Mouse (Mus musculus) right cerebral cortex, postnatal 4 days (tissue): Measurements from ENCODE around the gene Atp13a3.
"Not testable (repeated sequence)": the region's sequence is repeated elsewhere in the genome, so short reads cannot be mapped to it uniquely, and the experiment has no call there.

Experiments used
- DNase-seq: peaks from one replicate; pipeline ENCODE4 v3.0.0-alpha.2; 2022

The Atp13a3 gene

GRCm38 (mm10) chr16:30405925-30406670, at the start of gene Atp13a3:
Gene Atp13a3, minus strand, starts transcription at chr16:30405975.
- DNase-seq, result no peak

DNA sequence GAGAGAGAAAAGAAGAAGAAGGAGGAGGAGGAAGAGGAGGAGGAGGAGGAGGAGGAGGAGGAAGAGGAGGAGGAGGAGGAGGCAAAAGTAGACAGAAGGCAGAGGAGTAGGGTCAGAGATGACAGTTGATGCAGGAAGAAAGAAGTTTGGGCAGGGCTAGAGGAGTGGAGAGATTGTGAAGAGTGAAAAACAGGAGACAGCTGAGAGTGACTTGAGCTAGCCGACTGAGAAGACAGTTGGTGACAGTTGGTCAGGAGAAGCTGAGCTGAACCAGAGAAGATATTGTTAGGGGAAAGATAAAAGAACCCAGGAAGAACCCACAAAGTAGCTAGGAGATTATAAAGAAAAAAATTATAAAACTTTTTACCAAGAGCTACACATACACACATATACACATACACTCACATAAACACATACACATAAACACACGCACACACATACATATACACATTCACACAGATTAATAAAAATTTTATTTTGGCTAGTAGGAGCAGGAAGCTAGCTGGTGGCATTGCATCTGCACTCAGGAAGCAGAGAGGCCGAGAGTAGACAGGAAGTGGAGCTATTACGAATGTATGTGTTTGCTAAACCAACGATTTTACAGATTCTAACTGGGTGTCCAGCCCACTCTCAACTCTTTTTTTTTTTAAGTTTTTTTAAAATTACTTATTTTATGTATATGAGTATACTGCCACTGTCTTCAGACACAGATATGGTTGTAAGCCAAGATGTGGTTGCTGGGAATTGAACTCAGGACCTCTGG, 47.6 kb upstream of the Atp13a3 start:
- no peak for DNase-seq

- not testable (repeated sequence) for DNase-seq
Observed at GRCm38 (mm10) chr16:30451174-30451573, 45.4 kb upstream of the Atp13a3 start.

- DNase-seq, result no peak
Observed at GRCm38 (mm10) chr16:30449017-30449416, 43.2 kb upstream of the Atp13a3 start.

DNA sequence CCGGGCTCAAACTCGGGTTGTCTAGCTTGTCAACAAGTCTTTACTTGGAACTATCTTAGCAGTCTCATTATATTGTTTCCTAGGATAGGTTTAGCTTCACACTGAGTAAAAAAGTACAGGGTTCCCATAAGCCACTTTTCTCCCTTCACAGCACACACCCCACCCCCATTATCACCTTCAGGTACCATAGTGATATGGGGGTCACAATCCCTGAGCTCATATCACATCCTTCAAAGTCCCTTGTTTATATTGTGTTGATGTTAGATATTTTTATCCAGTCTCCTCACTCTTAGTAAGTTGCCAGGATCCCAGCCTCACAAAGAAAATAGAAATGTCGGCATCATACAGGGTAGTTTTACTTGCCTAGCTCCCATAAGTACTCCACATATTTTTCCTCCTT, 42.4 kb upstream of the Atp13a3 start:
- DNase-seq, result no peak

- DNase-seq, result no peak
Observed at GRCm38 (mm10) chr16:30447642-30448041, 41.9 kb upstream of the Atp13a3 start.

DNA sequence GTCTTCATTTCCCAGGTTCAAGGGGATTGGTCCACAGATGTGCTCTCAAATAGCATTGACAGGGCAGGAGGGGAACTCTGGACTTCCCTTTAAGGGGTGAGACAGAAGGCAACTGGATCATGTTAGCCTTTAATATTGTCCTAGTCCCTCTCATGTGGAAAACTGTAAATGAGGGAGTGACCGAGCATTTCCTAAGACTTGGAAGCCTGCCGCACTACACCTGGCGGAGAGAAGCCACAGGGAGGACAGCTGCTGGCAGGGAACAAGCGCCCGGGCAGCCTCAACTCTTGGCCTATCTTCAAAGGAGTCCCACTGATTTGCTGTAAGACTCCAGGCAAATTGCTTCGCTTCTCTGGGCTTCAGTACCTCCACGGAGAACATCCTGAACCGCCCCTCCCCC, 37.6 kb upstream of the Atp13a3 start:
- DNase-seq, result no peak

DNA sequence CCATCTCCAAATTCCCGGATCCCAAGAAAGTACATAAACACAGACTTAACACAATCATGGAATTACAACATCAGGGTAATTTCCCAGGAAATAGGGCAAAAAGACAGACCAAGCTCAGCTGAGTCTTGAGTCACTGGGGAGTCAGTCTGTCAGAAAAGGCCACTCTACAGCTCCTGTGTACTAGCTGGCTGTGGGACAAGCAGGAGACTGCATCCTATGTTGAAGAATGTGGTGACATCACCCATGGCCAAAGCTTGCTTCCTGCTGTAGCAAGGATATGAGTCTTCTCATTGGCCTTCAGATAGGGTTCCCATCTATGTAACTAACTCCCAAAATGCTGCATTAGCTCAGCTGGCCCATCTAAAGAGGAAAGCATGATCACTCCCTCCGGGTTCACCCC, 36.7 kb upstream of the Atp13a3 start:
- no peak for DNase-seq

- no peak for DNase-seq
Observed at GRCm38 (mm10) chr16:30441409-30441808, 35.6 kb upstream of the Atp13a3 start.

DNA sequence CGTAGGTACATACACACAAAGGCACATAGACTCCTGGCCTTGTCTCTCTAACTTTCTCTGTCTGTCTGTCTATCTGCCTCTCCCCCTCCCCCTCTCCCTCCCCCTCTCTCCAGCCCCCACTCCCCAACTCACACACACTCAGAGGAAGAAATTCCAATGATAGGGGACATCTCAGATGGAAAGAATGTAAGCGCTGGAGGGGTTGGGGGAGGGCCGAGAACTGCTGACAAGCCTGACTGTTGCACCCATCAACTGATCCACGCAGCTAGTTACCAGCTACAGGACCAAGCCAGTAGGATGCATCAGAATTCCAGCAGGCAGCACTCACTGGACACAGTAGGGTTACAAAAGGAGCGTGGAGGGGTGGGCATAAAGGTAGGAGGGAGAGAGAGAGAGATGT, 34.1 kb upstream of the Atp13a3 start:
- DNase-seq, result no peak

DNA sequence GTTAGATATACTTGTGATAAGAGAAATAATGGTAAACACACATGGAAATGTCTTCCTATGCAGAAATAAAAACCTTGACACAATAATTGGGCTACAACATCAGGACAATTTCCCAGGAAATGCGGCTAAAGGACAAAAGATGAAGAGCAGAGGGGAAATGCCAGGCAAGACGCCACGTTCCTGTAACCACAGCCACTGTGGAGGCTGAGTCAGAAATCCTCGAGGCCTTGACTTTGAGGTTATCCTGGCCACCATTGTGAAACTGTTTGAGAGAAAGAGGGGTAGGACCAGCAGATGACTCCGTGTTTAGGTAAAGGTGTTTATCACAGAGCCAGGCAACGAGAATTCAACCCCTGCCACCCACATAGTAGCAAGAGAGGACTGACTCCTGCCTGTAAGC, 33.6 kb upstream of the Atp13a3 start:
- no peak for DNase-seq

DNA sequence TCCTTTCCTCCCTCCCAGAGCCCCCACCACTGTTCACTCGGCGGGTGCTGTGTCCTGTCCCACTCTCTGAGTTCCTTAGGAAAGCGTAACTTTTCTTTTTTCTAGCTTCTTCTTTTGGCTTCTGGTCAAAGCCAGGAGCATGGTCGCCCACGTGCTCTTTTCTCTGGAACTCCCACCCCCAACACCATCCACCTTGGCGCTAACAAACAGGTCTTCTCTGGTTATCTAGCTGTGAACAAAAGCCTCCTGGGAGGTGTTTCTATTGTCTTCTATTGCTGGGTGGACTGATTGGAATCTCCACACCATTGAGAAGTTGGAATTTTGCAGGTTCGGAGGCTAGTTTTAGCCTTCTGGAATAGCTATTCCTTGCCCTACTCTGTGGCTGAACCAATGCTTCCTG, 30.5 kb upstream of the Atp13a3 start:
- no peak for DNase-seq

DNA sequence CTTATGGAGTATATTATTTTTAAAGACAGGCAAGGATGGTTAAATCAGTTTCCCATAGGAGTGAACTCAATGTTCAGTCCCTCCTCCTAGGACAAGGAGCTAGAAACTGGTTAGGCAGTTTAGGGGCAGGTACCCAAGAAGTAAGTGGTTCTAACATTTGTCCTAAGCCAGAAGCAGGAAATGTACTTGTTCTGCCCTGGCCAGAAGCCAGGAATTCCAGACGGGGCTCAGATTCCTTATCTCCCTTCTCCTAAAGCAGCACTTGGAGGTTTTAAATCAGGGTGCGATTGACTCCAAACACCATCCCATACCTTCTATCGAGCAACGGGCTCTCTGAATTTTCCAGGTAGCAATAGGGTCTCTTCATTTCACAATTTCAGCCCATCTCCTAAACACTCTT, 29.6 kb upstream of the Atp13a3 start:
- no peak for DNase-seq

- DNase-seq, result no peak
Observed at GRCm38 (mm10) chr16:30433148-30433547, 27.4 kb upstream of the Atp13a3 start.

DNA sequence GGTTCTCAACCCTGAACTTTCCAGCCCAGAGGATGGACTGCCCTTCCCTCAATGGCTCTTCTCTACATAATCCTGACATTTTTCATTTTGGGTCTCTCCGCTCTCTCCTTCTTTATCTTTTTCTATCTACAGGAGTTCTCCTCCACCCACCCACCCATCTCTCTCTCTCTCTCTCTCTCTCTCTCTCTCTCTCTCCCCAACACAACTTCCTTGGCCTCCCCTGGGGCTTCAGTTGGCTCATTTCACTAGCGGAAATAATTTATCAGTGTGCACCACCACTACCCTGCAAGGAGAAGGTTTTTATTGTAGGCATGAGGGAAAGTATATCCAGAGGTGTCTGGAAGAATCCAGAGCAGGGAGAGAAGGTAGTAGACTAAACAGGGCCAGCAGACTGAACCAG, 26.3 kb upstream of the Atp13a3 start:
- DNase-seq, result no peak

GRCm38 (mm10) chr16:30430512-30431088, 24.8 kb upstream of the Atp13a3 start:
- no peak for DNase-seq

DNA sequence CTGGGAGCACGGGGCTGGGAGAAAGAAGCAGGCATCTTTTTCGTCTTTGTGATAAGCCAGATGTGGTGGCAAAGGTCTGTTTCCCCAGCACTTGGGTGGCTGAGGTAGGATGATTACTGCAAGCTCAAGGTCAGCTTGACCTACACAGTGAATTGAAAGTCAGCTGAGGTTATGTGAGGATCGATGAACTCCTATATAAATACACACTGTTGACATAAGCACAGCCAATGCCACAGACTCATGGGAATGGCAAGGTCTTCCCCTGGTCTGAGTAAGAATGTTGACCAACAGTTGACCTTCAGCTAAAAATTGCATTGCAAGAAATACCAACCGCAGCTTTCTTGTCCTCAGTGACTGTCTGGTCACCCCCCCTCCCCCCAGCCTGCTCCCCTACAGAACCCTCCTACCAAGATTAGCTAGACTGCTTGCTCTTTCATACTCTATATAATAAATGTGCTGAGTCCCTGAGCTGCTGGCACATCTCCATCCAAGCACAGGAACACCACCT, 23.0 kb upstream of the Atp13a3 start:
- DNase-seq, result no peak

DNA sequence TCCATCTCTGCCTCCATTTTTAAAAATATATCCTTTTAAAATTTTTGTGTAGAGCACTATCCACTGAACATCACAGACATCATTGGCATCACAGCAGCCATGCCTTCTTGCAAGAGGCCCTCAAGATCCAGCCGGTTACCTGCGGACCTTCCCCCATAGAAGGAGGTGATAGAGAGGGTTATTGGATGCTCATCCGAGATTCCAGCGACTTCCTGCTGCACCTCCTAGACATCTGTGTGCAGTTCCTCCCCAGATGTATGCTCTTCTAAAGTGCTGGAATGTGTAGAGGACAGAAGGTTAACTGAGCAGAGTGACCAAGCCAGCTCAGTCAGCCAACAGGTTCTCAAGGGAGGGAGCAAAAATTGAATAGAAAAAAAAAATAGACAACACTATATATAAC, 21.7 kb upstream of the Atp13a3 start:
- no peak for DNase-seq

GRCm38 (mm10) chr16:30427003-30427402, 21.2 kb upstream of the Atp13a3 start:
- DNase-seq, result no peak

GRCm38 (mm10) chr16:30425980-30426379, 20.2 kb upstream of the Atp13a3 start:
- no peak for DNase-seq

GRCm38 (mm10) chr16:30424053-30424452, 18.3 kb upstream of the Atp13a3 start:
- DNase-seq, result no peak

DNA sequence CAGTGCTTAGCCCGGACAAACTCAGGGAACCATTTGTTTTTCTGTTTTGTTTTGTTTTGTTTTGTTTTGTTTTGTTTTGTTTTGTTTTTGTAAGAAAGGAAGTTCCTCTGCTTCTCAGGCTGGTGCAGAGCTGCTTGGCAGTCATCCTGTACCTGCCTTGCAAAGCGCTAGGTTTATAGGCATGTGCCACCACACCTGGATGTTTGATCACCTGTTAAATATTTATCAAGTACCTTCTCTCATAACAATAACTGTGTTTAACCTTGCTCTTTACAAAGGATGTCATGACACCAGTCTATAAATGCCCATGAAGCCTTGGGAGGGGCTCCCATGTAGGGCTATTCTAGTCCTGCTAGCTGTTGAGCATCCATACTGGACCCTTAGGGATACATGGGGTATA, 10.9 kb upstream of the Atp13a3 start:
- no peak for DNase-seq

DNA sequence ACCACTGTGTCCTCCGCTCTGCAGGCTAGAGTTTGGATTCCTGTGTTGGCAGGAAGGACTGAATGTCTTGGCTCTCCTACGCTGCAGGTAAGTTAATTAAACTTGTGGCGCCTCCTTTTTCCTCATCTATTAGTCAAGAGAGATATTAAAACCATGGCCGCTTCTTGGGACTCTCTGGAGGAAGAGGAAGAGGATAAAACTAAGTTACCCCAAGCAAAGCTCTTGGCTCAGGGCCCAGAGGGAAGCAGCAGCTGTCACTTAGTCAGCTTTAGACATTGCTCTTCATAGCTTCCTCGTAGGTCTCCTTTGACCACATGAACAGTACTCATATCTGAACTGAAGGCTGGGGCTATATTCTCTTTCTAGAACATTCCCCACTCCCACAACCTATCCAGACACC, 10.5 kb upstream of the Atp13a3 start:
- DNase-seq, result peak; percentile 6

- DNase-seq, result no peak
Observed at GRCm38 (mm10) chr16:30412680-30413079, 6.9 kb upstream of the Atp13a3 start.
